Mouse (Mus musculus) MEL-GATA-1-ER (cell line): ENCODE measurements around the gene Slc12a7.
"Not testable (repeated sequence)": the region's sequence is repeated elsewhere in the genome, so short reads cannot be mapped to it uniquely, and the experiment has no call there.

Experiments
- DNase-seq: peaks from one replicate; pipeline ENCODE4 v3.0.0-alpha.2; 2012; ENCODE audit warnings: low read depth; ENCODE audit errors: extremely low read depth

Slc12a7 gene

DNA sequence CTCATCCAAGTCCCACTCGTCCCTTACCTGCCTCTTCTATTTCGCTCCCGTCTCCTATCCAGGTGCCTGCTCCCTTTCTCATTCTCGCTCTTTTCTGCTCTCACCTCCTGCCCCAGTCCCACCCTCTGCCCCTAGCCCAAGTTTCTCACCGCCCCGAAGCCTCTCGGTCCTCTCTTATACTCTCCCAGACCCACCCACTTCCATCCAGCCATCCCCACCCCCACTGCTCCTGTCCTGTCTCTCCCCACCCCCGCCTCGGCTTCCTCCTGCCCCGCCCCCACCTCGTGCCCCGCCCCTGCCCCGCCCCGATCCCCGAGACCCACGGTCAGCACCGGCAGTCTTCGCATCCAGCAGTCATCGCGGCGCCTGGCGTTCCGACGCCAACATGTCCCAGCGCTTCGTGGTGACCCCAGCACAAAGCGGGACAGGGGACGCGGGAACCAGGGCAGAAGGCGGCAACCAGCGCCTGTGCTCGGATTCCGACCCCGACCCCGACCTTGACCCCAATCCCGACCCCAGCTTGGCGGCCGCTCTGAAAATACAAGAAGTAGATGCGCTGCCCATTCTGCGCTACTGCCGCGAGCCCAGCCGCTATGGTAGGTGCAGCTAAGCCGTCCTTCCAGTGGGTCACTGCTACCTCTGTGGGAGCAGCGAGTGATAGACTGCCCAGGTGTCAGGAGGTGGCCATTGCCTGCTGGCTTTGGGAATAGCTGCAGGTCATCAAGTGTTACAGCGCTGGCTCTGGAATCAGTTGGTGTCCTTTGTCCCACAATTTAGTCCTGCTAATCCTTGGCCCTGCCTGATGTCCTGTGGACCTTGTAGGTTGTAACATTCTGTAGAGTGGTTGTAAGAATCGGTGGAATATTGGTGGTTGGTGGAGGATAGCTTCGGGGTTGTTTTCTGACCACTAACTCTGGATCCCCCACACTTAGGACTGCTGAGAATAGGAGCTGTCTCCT, at the start of gene Slc12a7:
Gene Slc12a7, plus strand, starts transcription at position 353 of the 959 bp plus-strand sequence.
- DNase-seq: no peak

DNA sequence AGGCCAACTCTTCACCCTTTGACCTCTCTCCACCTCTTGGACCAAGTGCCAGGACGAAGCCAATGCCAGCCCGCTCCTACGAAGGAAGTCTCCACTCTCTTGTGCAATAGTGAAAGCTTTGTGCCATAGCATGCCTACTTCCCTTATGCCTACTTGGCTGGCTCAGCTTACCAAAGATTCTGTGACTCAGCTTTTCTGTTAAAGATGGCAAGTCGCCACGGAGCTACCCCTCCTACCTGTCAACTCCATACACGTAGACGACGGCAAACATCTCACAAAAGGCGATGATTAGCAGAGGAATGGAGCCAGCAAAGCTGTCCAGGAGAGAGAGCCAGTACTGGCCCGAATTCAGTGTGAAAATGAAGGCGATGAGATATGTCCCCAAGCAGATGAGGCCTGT, 49.2 kb upstream of the Slc12a7 start:
- DNase-seq: no peak

DNA sequence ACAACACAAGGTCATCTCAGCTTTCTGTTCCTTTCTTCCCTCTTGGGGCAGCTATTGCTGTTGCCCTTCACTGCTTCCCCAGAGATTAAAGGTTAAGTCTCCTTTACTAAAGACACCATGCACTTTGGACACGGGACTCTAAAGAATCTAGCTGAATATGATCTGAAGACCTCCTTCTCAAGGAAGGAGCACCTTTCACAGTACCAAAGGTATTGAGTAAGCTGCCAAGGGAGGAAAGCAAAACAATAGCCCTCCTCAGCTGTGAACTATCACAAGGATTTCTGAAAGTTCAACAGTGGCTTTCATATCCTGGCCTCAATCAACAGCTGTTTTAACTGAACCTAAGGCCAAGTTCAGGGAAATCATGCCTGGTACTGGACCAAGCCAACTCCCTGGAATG, 48.5 kb upstream of the Slc12a7 start:
- DNase-seq: no peak

DNA sequence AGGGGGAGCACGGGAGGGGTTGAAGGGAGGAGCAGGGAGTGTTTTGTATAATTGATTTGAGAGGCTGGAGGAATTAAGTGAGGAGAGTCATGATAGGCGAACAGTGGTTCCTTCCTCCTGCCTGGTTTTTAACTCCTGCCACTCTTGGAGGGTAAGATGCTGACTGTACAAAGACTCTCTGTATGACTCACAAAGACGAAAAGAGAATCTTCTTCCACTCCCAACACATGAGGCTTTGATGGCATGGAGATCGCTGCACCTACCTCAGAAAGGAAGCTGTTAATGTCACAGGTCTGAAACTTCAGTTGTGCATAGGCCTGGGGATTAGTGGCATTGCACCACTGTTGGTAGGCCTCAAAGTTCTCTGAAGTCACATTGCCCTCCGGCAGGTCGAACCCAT, 47.4 kb upstream of the Slc12a7 start:
- no peak for DNase-seq

DNA sequence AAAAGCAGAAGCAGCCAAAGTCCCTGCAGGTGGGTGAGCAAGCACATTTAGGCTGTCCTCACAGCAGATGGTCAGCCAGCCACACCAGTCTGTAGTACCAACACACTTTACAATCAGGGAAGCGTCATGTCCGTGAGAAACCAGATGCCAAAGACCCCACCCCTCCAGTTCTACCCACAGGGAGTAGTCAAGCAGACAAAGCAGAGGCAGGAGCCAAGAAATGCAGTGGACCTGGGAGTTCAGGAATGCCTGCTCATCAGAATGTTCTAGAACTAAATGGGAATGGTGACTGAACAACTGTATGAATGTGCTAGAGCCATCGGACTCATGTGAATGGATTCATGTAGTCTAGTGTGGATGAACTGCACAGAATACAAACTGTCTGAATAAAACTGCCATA, 45.3 kb upstream of the Slc12a7 start:
- no peak for DNase-seq

DNA sequence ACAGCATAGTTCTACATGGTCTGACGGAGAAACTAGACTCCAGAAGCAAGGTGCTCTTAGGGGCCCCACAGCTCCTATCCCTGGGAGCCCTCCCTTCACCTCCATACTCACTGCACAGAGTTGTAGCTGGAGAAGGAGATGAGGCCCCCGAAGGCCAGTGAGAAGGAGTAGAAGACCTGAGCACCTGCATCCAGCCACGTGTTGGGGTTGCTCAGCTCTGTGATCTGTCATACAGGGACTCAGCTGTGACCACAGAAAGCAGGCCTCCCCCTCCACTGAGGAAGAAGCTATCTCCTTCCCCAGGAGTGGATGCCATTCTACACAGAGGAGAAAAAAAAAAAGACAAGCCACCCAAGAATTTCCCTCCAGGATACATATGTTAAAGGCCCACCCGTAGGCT, 44.0 kb upstream of the Slc12a7 start:
- DNase-seq: no peak

DNA sequence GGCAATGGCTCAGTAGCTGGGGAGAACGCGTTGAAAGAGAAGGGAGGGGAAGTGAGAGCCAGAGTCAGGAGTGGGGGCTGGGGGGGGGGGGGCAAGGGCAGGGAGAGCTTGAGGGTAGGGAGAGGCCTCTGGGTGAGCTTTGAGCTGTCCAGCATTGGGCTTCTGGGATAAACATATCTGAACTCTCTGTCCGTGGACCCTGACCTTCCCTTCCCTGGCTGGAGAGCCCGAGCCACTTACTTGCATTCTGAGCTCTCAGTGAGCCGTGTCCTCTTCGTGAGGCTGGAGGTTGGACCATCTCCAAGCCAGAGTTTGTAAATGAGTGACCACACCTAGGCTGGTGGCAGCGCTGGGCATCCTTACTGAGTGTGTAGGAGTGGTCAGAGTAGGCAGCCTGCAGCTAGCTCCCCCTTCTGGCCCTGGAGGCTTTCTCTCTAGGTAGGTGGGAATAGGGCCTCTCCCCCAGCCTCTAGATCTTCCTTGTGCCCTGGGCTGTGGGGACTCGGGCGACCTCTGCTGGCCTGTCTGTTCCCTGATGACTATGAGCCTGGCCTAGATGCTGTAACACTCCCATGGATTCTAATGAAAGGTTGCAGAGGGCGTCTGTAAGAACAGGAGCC, 40.5 kb upstream of the Slc12a7 start:
- DNase-seq: peak; percentile 19

DNA sequence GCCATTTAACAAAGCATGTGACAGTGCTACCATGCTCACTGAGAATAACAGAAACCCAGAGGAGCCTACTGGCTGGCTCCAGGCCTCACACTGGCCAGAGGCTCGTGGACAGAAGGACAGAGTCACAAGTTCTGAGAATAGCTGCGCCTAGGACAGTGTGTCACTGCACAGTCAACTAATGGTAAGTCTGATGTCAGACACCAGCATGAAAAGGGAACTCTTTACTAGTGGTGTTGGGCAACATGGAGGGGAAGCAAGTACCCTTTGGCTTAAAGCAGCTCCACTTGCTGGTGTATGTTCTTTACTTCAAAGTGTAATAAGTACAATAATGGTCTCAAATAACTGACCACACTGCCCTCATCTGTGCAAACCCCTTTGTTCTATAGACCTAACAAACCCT, 39.6 kb upstream of the Slc12a7 start:
- DNase-seq: no peak

DNA sequence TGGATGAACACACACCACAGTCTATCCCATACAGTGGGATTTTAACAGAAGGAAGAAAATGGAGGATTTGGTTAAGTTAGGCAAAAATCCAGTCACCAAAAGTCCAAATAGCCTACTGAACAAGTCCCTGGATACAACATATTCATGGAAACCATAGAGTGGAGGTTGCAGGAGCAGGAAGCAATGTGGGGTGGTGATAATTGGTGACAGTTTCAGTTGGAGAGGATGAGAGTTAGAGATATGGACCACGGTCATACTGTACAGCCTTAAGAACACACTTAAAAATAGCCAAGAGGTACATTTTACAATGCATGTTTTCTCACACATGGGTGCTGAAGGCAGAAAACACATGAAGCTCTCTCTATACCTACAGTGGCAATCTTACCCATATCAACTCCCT, 37.9 kb upstream of the Slc12a7 start:
- DNase-seq: peak; percentile 10

DNA sequence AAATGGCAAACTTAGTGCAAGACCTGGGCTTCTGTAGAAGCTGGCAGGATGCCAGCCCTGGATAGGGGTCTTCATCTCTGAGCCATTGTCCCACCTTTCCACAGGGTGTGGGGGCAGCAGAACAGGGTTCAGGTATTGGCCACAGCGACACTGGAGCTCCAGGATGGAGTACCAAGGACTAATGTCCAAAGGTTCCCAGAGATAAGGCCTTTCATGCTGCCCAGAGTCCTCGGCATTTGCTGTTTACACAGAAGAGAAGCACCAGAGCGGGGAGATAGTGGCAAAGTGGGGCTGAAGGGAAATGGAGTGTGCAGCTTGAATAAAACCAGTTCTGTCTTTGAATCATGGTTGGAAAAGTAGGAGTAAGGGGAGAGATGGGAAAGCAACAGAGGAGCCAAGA, 36.4 kb upstream of the Slc12a7 start:
- DNase-seq: no peak

DNA sequence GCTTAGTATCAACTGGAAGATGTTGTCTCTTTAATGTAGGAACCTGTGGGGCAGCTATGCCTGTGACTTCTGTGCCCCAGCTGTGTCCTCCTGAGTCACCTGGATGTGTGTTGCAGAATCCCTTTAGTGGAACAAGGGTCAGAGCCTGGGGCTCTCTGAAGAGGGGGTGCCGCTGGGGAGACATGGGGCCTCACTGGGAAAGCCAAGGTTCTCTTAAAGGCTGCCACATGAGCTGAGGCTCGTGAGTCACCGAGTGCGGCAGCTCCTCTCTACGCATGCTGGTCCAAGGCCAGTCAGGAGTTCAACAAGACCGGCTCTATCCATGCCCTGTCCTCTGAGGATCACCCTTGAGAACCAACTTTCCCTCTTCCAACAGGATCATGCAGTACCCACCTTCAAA, 33.2 kb upstream of the Slc12a7 start:
- no peak for DNase-seq

DNA sequence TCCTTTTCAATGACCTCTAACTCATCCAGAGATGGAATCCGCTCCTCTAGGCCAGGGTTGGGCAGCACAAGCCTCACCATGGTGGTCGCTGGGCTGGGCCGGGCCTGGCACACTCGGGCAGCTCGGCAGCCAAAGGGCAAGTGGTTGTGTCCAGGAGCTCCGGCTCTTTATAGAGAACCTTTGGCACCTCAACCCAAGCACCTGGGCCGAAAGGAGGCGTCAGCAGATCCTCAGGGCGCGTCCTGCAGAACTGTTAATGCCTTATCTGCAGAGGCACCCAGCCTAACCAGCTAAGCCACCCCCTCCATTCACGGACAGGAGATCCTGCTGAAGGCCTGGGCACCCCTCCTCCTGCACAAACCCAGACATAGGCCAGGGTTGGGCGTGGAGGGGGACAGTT, 32.3 kb upstream of the Slc12a7 start:
- no peak for DNase-seq

DNA sequence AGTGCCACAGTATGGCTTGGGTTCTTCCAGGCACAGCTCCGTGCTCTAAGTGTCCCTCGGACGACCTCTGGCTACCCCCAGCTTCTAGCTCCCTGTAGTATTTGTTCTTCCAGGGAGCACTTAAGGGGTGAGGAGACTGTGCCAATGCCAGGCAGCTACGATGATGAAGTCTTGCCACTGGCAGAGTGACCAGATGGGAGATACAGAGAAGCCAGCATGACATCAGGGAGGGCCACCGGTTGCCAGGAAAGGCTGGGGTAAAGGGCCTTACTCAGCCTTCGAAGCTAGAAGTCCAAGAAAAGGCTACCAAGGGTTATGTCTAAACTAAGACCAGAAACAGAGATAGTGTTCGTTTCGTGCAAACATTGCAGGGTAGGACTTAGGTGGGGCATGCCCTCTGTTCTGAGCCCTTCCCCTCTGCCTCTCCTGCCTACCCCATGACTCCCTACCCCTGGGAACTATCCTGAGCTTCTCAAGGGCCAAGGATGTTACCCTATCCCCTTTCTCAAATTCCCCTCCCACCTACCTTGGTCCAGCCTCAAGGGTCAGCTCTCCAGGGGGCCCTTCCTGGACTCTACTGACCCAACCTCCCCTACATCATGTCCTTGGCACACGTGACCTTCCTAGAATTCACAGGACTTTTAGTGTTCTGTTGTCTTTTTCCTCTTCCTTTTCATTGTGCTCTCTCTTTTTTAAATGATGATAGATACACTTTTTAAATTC, 31.6 kb upstream of the Slc12a7 start:
- no peak for DNase-seq

DNA sequence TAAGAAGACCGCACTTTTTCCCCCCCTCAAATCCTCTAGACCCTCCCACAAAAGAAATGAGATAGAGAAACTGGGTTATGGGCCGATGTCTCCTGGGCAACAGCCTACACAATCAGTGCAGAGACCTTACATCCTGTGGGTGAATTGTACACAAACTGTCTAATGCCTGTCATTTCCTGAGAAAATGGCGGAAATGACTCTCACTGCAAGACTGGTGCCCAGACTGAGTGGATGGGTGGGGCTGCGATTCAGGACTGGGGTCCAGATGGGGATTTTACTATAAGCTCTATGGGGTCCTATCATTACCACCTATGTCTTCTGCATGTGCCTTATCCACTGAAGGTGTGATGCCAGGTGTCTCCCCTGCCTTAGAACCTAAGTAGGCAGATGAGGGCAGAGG, 30.1 kb upstream of the Slc12a7 start:
- DNase-seq: no peak

DNA sequence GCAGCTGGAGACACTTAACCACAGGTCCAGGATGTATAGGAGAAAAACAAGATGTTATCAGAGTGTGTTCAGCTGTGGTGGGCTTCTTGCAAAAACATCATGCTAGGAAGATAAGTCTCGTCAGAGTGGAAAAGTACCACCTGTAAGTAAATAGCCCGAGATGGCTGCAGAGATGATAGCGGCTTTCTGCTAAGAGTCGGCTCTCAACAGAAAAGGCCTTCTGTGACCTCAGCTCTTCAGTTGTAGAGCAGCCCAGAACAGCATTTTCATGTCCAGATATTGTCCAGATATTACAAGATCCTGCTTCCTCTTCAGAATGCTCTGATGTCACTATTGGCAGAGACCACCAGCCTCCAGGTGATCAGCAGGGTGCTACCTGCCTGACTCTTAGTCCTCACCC, 29.4 kb upstream of the Slc12a7 start:
- not testable (repeated sequence) for DNase-seq

DNA sequence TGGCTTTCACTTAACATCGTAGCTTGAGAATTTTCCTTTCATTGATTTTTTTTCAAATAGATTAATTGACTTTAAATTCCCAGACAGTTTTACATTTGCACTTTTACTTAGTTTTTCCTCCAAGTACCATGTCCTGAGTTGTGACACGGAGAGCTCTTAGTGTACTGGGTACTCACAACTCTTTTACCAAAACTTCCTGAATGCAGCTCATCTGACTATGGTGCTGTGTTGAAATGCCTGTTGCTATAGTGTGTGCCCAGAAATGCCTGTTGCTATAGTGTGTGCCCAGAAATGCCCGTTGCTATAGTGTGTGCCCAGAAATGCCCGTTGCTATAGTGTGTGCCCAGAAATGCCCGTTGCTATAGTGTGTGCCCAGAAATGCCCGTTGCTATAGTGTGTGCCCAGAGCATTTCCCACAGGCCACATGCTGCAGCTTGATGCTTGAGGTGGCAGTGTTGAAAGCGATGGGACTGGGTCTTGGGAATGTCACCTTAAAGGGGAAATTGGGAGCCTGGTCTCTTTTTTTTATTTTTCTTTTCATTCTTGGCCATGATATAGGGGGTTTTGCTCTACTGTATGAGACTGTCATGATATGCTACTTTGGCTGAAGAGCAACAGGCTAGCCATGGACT, 28.1 kb upstream of the Slc12a7 start, which contains the start of gene Slc6a19:
Gene Slc6a19, minus strand, starts transcription at position 172 of the 632 bp plus-strand sequence.
- DNase-seq: no peak

DNA sequence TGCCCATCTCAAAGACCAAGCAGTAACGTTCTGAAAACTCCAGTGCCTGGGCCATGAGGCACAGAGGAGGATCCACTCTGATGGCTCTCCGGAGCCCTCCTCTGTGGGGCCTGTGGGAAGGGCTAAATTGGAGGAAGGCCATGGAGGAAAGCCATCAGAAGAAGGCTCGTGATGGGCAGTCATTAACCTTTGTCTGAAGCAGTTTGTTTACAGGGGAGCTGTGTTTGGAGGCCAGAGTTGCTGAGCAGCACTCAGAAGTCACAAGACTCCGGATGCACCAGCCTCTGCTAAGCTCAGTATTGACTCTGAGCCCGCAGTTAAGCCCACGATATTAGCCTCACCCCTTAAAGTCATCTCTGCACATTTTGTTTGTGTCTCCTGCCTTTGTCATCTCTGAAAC, 23.4 kb upstream of the Slc12a7 start:
- no peak for DNase-seq

DNA sequence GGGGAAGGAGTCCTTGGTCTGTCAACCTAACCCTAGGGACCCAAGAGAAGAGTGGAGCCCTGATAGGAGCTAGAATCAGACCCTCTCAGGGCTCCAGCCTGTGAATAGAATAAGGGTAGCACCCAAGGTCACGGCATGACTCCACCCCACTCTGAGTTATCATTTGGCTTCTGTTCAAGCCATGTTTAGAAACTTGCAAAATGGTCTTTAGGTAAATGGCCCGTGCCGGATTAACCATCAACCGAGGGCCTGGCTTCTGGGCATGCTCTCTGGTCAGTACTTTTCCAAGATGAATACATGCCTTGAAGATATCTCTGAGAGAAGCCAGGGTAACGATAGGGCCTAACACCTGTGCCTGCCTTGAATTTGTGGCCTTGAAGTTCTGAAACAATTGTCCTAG, 21.7 kb upstream of the Slc12a7 start:
- DNase-seq: no peak

DNA sequence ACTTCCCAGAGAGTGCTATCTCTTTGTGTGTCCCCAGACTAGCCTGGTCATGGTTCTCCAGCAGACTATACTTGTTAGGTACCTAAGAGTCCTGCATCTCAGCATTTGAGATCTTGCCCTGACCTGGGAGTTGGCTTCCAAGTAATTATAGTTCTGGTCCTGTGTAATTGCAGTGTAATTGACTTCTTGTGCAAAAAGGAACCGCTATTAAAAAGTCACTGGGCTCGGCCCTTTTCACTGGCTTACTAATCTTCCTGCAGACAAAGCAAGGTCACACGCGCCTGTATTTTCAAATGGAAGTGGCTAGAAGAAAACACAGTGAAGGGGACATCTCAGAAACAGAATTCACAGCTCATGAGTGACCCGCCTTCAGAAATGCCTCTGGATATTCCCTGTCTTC, 21.1 kb upstream of the Slc12a7 start:
- no peak for DNase-seq

DNA sequence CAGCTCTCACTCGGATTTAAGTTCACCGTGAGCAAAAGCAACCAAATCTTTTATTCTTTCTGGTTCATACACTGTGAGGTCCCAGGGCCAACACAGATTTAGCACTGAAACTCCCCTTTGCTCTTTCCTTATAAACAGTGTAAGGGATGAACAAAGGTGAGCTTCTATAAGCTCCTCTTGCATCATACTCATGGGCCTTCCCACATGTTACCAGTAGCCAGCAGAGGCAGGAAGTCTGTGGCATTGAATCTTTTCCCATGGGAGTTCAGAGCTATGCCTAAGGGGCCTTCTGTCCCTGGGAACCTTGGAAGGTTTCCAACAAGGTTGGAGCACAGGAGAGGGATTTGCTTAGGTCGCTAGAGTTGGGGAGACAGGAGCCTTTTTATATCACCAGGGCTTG, 20.7 kb upstream of the Slc12a7 start:
- no peak for DNase-seq

DNA sequence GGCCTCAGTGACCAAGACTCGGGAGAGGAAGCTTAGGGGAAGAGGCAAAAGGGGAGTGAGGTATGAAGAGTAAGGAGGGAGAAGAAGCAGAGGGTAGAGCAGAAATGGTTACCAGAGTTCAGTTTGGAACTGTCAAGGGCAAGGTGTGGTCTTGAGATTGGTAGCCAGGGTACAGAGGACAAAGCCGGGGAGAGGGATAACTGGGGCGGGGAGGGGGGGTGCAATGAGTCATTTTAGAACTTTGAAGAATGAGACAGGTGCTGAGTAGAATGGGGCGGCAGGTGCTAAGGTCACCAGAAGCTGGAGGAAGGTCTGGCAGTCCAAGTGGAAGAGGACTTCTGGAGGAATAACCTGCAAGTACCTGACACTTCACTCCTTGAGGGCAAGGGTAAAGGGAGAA, 19.7 kb upstream of the Slc12a7 start:
- DNase-seq: no peak

DNA sequence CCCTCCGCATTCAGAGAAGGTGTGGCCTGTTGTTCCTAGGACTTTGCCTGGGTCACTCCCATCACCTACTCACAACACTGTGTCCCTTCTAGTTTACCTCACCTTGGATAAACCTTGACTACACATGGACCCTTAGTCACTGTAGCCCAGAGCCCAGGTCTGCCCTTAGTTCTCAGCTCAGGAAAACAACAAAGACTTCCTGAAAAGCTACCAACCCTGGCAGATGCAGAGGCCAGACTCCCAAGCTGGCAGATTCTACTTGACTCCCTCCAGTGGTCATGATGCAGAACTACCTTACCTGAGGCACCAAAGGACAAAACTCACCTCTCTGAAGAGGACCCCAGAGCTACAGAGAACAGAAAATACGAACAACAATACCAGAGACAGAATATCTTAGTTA, 18.9 kb upstream of the Slc12a7 start:
- DNase-seq: no peak
